Mouse (Mus musculus) MEL-GATA-1-ER (cell line): ENCODE measurements around the gene Adam17.
A peak's percentile ranks its signal among the peaks of the same experiment; 100 is the strongest.

Experiments
- DNase-seq: peaks from one replicate; pipeline ENCODE4 v3.0.0-alpha.2; 2012; ENCODE audit warnings: low read depth; ENCODE audit errors: extremely low read depth

Adam17 gene

DNA sequence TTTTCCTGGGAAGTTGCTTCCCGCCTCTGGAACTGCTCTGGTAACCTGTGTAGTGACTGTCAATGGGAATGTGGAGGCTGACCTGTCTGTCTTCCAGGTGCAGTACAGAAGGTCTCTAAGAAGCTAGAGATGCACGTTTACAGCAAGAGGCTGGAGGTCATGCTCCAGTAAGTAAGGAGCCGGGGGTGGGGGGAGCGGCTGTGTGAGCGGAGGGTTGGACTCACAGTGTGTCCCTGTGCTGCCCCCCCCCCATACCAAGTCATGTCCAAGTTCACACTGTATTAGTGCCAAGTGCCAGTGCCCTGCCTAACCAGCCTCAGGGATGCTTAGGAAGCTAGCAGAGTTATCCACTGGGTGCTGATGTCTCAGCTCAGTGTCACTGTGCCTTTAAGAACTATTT is 61.2 kb downstream of the Adam17 start:
- no peak for DNase-seq

DNA sequence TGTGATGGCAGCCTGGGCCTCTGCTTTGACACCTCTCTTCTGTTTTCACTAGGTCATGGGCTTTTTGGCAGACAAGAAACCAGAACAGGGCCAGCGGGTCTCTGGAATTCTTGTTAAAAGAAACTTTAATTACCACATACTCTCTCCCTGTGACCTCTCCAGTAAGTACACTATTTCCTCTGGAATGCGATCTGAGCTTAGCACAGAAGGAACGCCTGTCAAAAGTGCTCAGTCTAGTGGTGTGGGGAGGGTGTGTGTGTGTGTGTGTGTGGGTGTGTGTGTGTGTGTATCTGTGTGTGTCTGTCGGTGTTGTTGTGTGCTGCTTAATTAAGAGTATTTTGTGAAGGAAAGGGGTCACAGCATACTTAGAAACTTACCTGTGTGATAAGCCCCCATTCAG is 66.7 kb downstream of the Adam17 start:
- DNase-seq: no peak

DNA sequence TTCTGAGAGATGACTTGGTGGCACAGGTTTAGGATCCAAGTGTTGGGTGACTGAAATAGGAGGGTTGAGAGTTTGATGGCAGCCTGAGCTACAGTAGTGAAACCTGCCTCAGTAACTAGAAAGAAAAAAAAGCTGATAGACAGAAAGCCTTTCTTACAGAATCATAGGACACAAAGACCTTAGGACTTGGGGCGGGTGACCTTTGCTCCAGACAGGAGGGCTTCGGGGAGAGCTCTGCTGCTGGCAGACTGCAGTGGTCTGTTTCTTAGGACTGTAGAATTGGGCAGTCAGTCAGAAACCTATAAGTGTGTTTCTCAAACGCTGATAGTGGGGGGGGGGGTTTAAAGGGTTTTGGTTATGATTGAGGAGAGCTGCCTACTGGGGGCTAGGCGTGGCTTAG is 67.7 kb downstream of the Adam17 start:
- no peak for DNase-seq

DNA sequence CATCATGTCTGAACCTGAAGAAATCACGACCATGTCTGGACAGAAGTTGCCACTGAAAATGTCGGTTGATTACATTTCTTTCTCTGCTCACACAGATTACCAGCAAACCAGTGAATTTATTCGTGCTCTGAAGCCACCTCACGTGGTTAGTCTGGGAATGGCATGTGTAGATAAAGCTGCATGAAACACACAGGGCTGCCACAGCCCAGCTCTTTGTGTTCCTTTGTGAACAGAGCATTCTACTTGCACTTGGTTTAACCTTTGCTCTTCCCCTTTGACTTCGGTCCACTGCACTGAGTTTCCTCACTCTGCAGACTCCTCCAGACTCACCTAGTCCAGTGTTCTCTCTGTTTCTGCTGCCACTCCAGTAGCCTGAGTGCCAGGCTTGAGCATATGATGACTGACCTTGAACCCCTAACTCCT is 71.1 kb downstream of the Adam17 start:
- DNase-seq: no peak

DNA sequence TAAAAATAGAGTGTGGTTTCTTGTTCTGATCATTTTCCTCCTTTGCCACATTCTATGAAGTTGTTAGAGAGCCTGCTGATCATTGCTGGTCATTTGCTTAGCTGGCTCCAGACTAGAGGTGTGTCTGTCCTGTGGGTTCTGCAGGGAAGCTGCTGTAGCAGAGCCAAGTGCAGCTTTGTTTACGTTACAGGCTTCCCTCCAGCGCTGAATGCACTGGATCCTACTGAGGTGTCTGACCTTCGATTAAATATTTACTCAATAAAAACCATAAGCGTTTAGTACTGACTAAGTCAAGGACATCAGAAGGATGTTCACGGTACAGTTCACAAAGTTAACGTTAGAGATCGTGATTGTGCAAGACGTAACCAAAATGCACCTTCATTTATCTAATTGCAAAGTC is 71.5 kb downstream of the Adam17 start:
- DNase-seq: no peak

DNA sequence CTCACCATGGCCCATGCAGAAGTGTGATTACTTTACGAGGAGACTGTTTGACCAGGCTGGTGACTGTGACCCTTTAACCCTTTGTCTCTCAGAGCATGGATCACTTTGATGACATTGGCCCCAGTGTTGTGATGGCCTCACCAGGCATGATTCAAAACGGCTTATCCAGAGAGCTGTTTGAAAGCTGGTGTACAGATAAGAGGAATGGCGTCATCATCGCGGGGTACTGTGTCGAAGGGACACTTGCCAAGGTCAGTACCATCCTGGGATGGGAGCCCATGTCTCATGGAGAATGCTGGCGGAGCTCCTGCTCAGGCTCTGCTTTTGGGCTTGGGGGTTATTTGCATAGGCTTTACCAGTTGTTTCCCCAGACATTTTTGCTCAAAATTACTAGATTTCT is 72.1 kb downstream of the Adam17 start:
- no peak for DNase-seq

DNA sequence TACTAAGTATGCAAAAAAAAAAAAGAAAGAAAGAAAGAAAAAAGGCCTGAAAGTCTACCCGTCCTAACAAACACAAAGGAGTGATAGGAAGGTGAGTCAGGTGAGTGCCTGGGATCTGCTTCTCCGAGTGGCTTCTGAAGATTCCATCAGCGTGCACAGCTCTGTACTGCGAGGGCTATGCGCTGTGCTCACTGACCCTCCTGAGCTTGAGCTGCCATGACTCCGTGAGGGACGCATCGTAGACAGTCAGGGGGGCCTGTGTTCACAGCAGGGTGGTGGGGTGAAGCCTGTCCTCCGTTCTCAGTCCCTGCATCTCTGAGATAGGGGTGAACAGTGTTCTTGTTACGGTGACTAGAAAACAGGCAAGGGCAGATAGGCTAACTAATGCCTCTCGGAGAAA is 74.6 kb downstream of the Adam17 start:
- no peak for DNase-seq

DNA sequence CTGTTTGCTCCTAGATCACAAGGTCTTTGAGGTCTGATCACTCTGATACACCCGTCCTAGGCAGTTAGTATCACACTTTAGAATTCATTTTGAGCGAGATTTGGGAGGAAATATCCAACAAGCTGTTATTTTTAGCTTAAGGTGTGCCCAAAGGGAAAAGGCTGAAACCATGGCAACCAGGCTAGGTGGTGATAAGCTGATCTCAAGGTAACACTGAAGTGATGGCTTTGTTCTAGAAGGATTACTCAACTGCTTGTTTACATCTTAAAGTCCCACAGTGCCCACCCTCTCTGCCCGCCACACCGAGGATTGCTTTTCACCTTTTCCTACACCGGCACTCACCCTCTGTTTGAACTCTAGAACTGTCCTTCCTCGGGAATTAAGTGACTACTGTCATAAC is 83.8 kb downstream of the Adam17 start:
- no peak for DNase-seq

DNA sequence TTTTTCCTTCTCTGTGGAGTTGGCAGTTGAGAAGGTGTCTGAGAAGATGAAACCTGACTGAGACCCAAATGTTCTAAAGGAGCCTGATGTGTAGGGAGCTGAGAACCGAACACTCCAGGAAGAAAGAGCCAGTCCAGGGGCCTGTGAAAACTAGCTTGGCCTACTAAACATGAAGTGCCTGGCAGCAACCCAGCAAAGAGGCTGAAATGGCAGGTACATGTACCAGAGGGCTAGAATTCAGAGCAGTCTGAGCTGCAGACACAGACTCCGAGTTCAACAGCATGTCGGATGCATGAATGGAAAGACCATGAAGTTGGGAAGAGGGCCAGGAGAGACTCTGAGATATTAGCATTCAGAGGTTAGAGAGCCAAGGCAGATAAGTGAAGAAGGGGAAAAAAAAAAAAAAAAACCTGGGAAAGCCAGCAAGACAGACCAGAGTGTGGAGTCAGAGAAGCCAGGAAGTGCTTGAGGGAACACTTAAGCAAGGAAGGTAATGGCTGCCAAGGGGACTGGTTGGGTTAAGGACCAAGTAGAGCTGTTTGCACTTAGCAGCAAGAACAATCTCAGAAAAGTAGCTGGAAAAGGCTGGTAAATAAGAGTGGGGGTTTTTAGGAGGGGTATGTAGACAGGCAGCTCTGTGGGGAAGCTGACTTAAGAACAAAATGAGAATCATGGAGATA is 84.6 kb downstream of the Adam17 start:
- no peak for DNase-seq

DNA sequence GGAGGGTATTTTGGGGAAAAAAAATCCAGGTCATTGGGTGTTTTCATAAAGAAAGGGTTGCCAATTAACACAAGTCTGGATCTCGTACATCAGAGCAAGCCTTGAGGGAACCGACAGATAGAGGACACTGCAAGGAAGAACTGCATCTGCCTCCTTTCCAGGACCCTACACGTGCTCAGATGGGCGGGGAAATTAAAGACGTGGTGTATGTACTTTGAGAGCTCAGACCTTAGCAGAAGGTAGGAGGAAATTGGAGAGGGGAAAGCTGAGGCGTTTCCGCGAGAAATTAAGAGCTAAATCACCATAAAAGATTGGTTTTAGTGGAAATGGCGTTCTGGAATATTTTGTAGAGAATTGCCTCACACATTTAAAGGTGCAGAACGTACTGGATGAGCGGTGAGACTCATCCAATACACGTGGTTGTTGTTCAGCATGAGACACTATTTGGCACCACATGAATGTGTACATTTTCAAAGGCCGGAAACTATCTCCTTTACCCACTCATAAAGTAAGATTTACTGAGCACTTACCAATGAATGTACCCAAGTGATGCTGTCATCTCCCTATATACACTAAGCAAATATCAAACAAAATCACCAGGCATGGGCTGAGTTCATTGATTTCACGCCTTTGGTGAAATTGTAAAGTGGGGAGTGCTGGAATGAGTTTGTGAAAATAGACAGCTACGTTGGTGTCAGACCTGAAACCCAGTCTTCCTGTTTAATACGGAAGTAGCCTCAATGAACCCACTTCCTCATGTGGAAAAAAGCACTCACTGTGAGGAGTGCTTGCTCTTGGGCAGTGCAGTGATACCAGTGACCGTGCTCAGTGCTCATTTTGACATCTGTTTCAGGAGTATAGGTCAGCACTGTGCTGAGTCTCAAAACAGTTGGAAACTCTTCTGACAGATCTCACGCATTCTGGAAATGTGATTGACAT is 86.5 kb downstream of the Adam17 start:
- peak; percentile 26 for DNase-seq

DNA sequence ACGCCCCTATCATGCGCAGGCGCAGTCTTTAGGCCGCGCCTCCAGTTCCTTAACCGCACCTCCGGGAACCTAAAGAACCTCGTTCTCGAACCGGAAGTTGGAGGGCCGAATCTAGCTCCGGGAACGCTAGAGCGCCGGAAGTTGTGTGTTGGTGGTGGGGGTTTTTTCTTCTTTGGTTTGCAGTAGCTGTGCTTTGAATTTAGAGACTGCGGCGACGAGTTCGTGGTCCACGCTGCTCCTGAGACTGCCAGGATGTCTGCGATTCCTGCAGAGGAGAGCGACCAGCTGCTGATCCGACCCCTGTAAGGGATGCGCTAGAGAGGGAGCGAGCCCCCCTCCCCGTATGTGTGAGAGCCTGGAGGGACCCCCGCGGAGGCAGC is 87.2 kb downstream of the Adam17 start, which contains the start of gene Itgb1bp1:
Itgb1bp1 (minus strand) TSS at position 42 of the 380 bp plus-strand sequence.
- DNase-seq: peak; percentile 80

DNA sequence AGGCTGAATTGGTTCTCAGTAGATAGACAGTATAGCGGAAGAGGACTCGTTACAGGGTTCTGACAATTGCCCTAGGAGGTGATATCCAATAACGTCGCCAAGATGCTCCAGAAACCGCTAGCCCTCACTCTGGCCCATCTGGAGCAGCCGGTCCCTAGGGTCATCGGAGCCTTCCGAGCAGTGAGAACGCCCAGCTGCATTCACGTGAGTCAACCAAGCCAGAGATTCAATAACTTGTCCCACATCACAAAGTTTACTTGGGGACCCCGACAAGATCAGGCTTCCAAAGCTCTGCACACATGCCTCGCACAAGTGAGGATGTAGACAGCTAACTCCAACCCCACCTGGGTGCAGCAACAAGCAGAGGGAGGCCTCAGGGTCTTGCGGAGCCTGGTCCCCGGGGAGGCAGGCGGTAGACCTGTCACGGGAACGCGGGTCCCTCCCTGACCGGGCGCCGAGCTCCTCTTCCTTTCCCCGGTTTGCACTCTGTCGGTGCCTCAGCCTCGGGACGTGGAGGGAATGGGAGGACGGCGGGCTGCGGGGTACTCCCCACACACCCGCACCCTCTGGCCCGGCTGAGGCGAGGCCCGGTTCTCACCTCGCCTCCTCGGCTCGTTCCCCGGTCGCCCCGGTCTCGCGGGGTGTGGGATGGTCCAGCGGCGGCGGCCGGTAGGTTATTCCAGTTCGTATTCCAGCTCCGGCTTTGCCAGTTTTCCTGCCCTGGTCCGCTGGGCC is 87.8 kb downstream of the Adam17 start:
- DNase-seq: peak; percentile 17

DNA sequence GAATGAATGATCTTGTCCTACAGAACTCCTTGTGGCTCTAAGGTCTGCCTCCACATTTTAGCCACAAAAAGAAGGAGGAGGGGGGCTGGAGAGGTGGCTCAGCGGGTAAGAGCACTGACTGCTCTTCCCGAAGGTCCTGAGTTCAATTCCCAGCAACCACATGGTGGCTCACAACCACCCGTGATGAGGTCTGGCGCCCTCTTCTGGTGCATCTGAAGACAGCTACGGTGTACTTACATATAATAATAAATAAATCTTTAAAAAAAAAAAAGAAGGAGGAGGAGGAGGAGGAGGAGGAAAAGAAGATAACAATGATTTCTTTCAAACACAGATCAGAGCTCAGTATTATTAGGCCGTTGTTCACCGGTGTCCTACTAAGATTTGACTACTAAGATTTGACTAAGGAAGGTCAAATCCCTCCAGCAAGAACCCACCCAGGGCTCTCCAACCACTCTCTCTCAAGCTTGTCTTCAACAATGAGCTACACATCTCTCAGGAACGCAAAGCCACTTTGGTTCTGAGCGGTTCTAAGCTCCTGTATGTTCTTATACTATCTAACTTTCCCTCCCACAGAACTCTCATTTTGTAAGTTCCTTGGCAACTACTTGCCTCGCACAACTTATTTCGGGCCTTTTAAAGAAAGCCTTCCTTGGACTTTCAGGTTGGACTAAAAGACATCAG is 88.5 kb downstream of the Adam17 start, which contains the start of gene Cpsf3:
Cpsf3 (plus strand) TSS at position 631 of the 681 bp plus-strand sequence.
- no peak for DNase-seq

DNA sequence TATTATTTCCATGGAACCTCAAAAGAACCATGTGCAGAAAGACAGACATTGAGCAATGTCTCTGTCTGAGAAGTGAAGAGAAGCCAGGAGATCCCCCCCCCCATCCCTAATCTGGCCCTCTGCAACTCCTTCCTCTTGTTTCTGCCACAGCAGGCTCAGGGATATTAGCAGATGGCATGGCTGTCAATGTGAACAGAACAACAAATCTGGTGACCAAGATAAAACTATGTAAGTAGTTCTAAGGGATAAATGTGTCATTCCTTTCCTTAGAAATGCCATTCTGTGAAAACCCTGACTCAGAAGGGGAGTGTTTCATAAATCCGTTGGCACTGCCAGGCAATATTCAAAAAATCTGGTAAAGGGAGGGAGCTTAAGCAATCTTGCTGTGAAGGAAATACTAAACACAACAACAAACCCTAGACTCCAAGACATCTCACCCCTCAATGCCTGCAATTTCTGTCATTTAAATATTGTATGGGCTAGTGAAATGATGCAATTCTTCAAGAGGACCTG is 96.0 kb downstream of the Adam17 start:
- no peak for DNase-seq

DNA sequence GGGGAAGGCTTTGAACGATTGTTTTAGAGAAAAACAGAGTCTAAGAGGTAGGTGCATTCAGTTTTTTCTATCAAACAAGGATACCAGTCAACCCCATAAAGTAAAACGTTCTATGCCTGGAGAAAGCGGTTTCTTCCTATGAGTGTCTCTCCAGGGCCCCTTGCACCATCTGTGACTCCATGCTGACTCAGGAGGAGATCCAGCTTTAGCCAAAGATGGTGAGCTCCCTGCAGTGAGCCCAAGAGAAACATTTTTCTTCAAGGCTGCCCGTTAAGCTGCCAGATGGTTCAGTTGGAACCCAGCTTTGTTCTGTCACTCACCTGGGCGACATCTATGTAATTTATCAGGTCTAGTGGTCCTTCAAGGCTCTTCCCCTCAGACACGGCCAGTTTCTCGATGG is 99.0 kb downstream of the Adam17 start:
- DNase-seq: no peak
